Mouse (Mus musculus): Measurements from ENCODE around the gene Cdk15. TPM values are rescaled to one million over a fixed set of nuclear protein-coding genes. Genes with fewer than 3 reads are reported as not detected.

Cdk15 gene
- total RNA-seq, 4 experiments from 2014 or later: 0.22 TPM; not detected in 3

Other genes starting within 250 kb of the Cdk15 start
- not detected for gene C2cd6, start 162.0 kb upstream of the Cdk15 start, total RNA-seq (2022)
- gene Tmem237, start 136.5 kb upstream of the Cdk15 start, total RNA-seq (2022): 1 to 10 TPM; 4.2 to 6.1 (median 4.4) TPM
- under 1 TPM in 2 of 4 experiments, not detected in 2; 0.11 to 0.13 TPM for gene Mpp4, start 93.5 kb upstream of the Cdk15 start, total RNA-seq (2022)
- 10 to 100 TPM; 16.5 to 18.5 (median 17.7) TPM for gene Als2, start 19.7 kb upstream of the Cdk15 start, total RNA-seq (2022)
- gene Fzd7, start 225.5 kb downstream of the Cdk15 start, total RNA-seq (2022): 10 to 100 TPM; 34.5 to 48.6 (median 42.6) TPM